Mouse (Mus musculus) heart, adult 2 months (tissue): ENCODE measurements around the gene Nhlh2. TPM values are rescaled to one million over a fixed set of nuclear protein-coding genes. Genes with fewer than 3 reads are reported as not detected.
A peak's percentile ranks its signal among the peaks of the same experiment; 100 is the strongest.

ENCODE experiments used
- DNase-seq, 2 experiments: peaks; one replicate each; pipeline ENCODE4 v3.0.0; 2021
- H3K27ac ChIP-seq: fragments of 200-600 bp; 2 replicates; pipeline ENCODE4 v1.8.1; 2022
- H3K27me3 ChIP-seq: fragments of 200-500 bp; 2 replicates; pipeline ENCODE4 v1.6.1; 2012; ENCODE audit warnings: mild to moderate bottlenecking, low read length, inconsistent platforms, mixed read lengths; ENCODE audit not compliant: control insufficient read depth, insufficient read depth
- H3K36me3 ChIP-seq: fragments of 200-500 bp; 2 replicates; pipeline ENCODE4 v1.6.1; 2012; ENCODE audit warnings: low read length, inconsistent platforms; ENCODE audit not compliant: control insufficient read depth, insufficient read depth
- H3K4me1 ChIP-seq: fragments of 200-500 bp; 2 replicates; pipeline ENCODE4 v1.6.1; 2011; ENCODE audit warnings: low read length; ENCODE audit not compliant: control insufficient read depth, insufficient read depth
- H3K4me3 ChIP-seq: fragments of 200-600 bp; 2 replicates; pipeline ENCODE4 v1.8.1; 2022
- H3K79me2 ChIP-seq: fragments of 200-500 bp; replicated peaks from 2 replicates; pipeline ENCODE4 v1.6.1; 2012; ENCODE audit warnings: mild to moderate bottlenecking, inconsistent platforms, low read length, moderate library complexity, mixed read lengths; ENCODE audit not compliant: control insufficient read depth, insufficient read depth
- H3K9ac ChIP-seq: fragments of 200-500 bp; 2 replicates; pipeline ENCODE4 v1.6.1; 2012; ENCODE audit warnings: low read depth, mild to moderate bottlenecking, control low read depth, inconsistent platforms, low read length, mixed read lengths
- CTCF ChIP-seq: fragments of 200-600 bp; IDR thresholded peaks from 2 replicates; pipeline ENCODE4 v1.8.1; 2022; ENCODE audit warnings: antibody characterized with exemption, mild to moderate bottlenecking, moderate library complexity
- EP300 ChIP-seq: fragments of 200-500 bp; IDR thresholded peaks from 2 replicates; pipeline ENCODE4 v1.6.1; 2011; ENCODE audit warnings: low read depth, low read length, control low read depth; ENCODE audit not compliant: insufficient read depth
- POLR2A ChIP-seq: fragments of 200-500 bp; IDR thresholded peaks from 2 replicates; pipeline ENCODE4 v1.6.1; 2011; ENCODE audit warnings: mild to moderate bottlenecking, low read depth, low read length, control low read depth; ENCODE audit not compliant: insufficient read depth
- WGBS: fragments of 180-500 bp; shearing (Covaris S2); methylation state at CpG from one replicate; pipeline ENCODE4 v1.1.7; 2018; 5-methylcytosine and 5-hydroxymethylcytosine counted together
- intact Hi-C: fragments of 180-260 bp; cut with DNase I; formaldehyde crosslinking; loops from one replicate; pipeline ENCODE4 v1.15.1; 2025
- polyA plus RNA-seq: library from polyadenylated mRNA; depleted of rRNA; stranded (reverse); fragments of >200 nt; gene quantifications from 2 replicates; pipeline ENCODE4 v1.2.3, GENCODE M21; 2012
- total RNA-seq, 2 experiments: library from RNA; stranded (reverse); gene quantifications; 2 replicates each; pipeline ENCODE4 v1.2.3; 2021

Nhlh2 gene
- total and polyA plus RNA-seq, 3 experiments = not detected

- Histone ChIP-seq H3K36me3 (no peaks in the 10 kb centered on the region), H3K9ac (no peak overlapping the region), H3K4me1 (peaks cover 2% of the 10 kb centered on the region; the same call in 1 of the 2 replicates), H3K4me3 (no peak overlapping the region), H3K79me2 (no peaks in the 10 kb centered on the region), H3K27ac (no peak overlapping the region), H3K27me3 (peaks cover 19% of the 10 kb centered on the region)
- DNase-seq = no peak
- TF ChIP-seq EP300 = no peak
- TF ChIP-seq CTCF = no peak
- TF ChIP-seq POLR2A = no peak
- intact Hi-C loops = loop anchor here (5.0 kb wide), 1 partner anchor 113 kb away; no protein-coding TSS in a partner anchor
- 10% methylated on average over 24 of the region's 24 CpGs for WGBS
Observed at GRCm38 (mm10) chr3:102010681-102011317, 923 bp downstream of the Nhlh2 start.

GRCm38 (mm10) chr3:102011318-102012075, 1.6 kb downstream of the Nhlh2 start:
- no peaks in the 10 kb centered on the region for H3K36me3 ChIP-seq
- H3K27ac ChIP-seq = no peak overlapping the region
- H3K9ac ChIP-seq = no peak overlapping the region
- 2% methylated on average over 48 of the region's 48 CpGs for WGBS
- TF ChIP-seq EP300 (no peak), POLR2A (no peak), CTCF (no peak)
- no peaks in the 10 kb centered on the region for H3K79me2 ChIP-seq
- intact Hi-C loops = loop anchor here (5.0 kb wide), 1 partner anchor 114 kb away; no protein-coding TSS in a partner anchor
- peaks cover 19% of the 10 kb centered on the region for H3K27me3 ChIP-seq
- H3K4me1 ChIP-seq = peaks cover 2% of the 10 kb centered on the region; the same call in 1 of the 2 replicates
- H3K4me3 ChIP-seq = peak overlapping the region; percentile 14; the same call in 1 of the 2 replicates
- peak in 1 of 2 experiments; percentile 24 for DNase-seq

- intact Hi-C loops = loop anchor here (5.0 kb wide), 1 partner anchor 115 kb away; no protein-coding TSS in a partner anchor
- no peak for TF ChIP-seq EP300
- no peak for TF ChIP-seq POLR2A
- no peak for TF ChIP-seq CTCF
- Histone ChIP-seq H3K4me3 (no peak overlapping the region), H3K27ac (no peak overlapping the region), H3K36me3 (no peaks in the 10 kb centered on the region), H3K27me3 (peaks cover 19% of the 10 kb centered on the region), H3K4me1 (peaks cover 2% of the 10 kb centered on the region; the same call in 1 of the 2 replicates), H3K79me2 (no peaks in the 10 kb centered on the region), H3K9ac (no peak overlapping the region)
- DNase-seq = peak in 1 of 2 experiments; percentile 23
- WGBS = 8% methylated on average over 23 of the region's 23 CpGs
Observed at GRCm38 (mm10) chr3:102012076-102012610, 2.3 kb downstream of the Nhlh2 start.

- Histone ChIP-seq H3K27ac (no peak overlapping the region), H3K36me3 (no peaks in the 10 kb centered on the region), H3K27me3 (peaks cover 19% of the 10 kb centered on the region), H3K79me2 (no peaks in the 10 kb centered on the region), H3K9ac (no peak overlapping the region), H3K4me3 (no peak overlapping the region), H3K4me1 (peaks cover 2% of the 10 kb centered on the region; the same call in 1 of the 2 replicates)
- DNase-seq = peak in 1 of 2 experiments; percentile 13
- TF ChIP-seq CTCF = no peak
- TF ChIP-seq POLR2A = no peak
- 2% methylated on average over 53 of the region's 53 CpGs for WGBS
- intact Hi-C loops = loop anchor here (5.0 kb wide), 1 partner anchor 115 kb away; no protein-coding TSS in a partner anchor
Observed at GRCm38 (mm10) chr3:102012611-102013211, 2.8 kb downstream of the Nhlh2 start.

- Histone ChIP-seq H3K36me3 (no peaks in the 10 kb centered on the region), H3K4me3 (no peak overlapping the region), H3K9ac (no peak overlapping the region), H3K79me2 (no peaks in the 10 kb centered on the region), H3K4me1 (no peaks in the 10 kb centered on the region), H3K27me3 (peaks cover 5% of the 10 kb centered on the region; the same call in 1 of the 2 replicates), H3K27ac (no peak overlapping the region)
- no peak for DNase-seq
- TF ChIP-seq CTCF (no peak), POLR2A (no peak)
- intact Hi-C loops = no loop called here
- WGBS = 89% methylated on average over 1 of the region's 1 CpGs
Observed at GRCm38 (mm10) chr3:102020604-102021003, 10.7 kb downstream of the Nhlh2 start.
